Mouse (Mus musculus): ENCODE data around the gene Abcf2. TPM values are rescaled to one million over a fixed set of nuclear protein-coding genes. Genes with fewer than 3 reads are reported as not detected.

Gene Abcf2
- polyA plus RNA-seq, 1 experiment from 2014 or later, result 79.5 TPM

DNA sequence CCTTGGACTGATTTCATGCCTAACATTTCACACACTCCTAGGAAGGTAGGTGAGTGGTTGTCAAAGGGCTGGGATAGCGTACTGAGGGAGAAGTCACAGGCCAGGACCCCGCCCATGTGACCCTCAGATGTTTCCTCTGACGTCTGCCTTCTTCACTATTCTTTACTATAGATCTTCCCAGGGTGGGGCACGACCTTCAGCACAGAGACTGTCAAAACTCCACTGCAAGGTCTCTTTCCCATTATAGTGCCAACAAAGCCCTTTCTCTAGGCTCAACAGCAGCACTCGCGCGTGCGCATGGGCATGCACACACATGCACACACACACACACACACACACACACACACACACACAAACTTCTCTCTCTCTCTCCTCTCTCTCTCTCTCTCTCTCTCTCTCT is 53.5 kb downstream of the Abcf2 start:
- no peak overlapping the region for H3K9ac ChIP-seq (replicated peaks; ENCODE audit: low read depth, low read length)
- H3K27ac ChIP-seq (ENCODE audit: low read length), result no peak overlapping the region
- peaks cover 7% of the 10 kb centered on the region; the same call in 1 of the 2 replicates for H3K4me1 ChIP-seq (ENCODE audit: control insufficient read depth, insufficient read depth, low read length)
- no peaks in the 10 kb centered on the region for H3K9me3 ChIP-seq (ENCODE audit: control insufficient read depth, low read depth, low read length)
- peaks cover 59% of the 10 kb centered on the region for H3K27me3 ChIP-seq (ENCODE audit: control insufficient read depth, insufficient read depth, low read length)
- H3K4me2 ChIP-seq (replicated peaks; ENCODE audit: low read depth, low read length), result no peak overlapping the region
- H3K36me3 ChIP-seq (ENCODE audit: control insufficient read depth, insufficient read depth, low read length), result no peaks in the 10 kb centered on the region
- ATAC-seq (ENCODE audit: insufficient number of reproducible peaks, insufficient read depth, low FRiP score, low read depth), result no peak
- no peak overlapping the region for H3K4me3 ChIP-seq (ENCODE audit: low read depth, low read length)
- WGBS, result 54% methylated on average over 8 of the region's 8 CpGs

DNA sequence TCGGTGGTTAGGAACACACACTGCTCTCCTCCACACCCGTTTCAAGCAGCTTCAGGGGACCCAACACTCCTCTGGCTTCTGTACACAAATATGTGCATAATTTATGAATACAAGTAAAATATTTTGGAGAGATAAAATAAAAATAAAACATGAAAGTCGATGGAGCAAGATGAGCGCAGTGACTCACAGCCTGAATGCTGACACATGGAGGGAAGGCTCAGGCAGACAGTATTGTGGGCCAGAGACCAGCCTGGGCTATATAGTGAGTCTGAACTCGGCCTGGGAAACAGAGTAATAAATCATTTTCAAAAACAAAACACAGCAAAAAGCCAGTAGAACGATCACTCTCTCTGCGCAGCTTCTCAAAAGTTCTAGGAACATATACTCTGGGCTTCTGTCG is 55.9 kb downstream of the Abcf2 start:
- Histone ChIP-seq H3K27ac (ENCODE audit: low read length) (no peak overlapping the region), H3K4me1 (ENCODE audit: control insufficient read depth, insufficient read depth, low read length) (peaks cover 4% of the 10 kb centered on the region; the same call in 1 of the 2 replicates), H3K36me3 (ENCODE audit: control insufficient read depth, insufficient read depth, low read length) (no peaks in the 10 kb centered on the region), H3K27me3 (ENCODE audit: control insufficient read depth, insufficient read depth, low read length) (peaks cover 40% of the 10 kb centered on the region), H3K9ac (replicated peaks; ENCODE audit: low read depth, low read length) (no peak overlapping the region), H3K4me2 (replicated peaks; ENCODE audit: low read depth, low read length) (no peak overlapping the region), H3K4me3 (ENCODE audit: low read depth, low read length) (no peak overlapping the region), H3K9me3 (ENCODE audit: control insufficient read depth, low read depth, low read length) (no peaks in the 10 kb centered on the region)
- 59% methylated on average over 8 of the region's 8 CpGs for WGBS
- no peak for ATAC-seq (ENCODE audit: insufficient number of reproducible peaks, insufficient read depth, low FRiP score, low read depth)

MicroRNAs within 50 kb of the gene (microRNA counts, 519-probe panel; counts per million panel counts)
- microRNA mmu-miR-671-3p (1,581 counts per million, percentile 9 among the panel's probes with 10 or more counts), microRNA mmu-miR-671-5p (not detected)

Small RNA genes within 50 kb of the gene (microRNA-seq; reads per million reads assigned to microRNA genes)
- 458 reads per million, percentile 64 among the genes with 10 or more reads in this experiment for gene Mir671

Other genes with a start within 250 kb of the Abcf2 start
- gene Kcnh2, start 225.9 kb downstream of the Abcf2 start, polyA plus RNA-seq (2014; fragmentation: Nextera tagmentation; extraction: Ambion mirVana), result 8.9 and 9.8 TPM in 2 replicates
- 4.6 and 4.9 TPM in 2 replicates for gene Nos3, start 212.7 kb downstream of the Abcf2 start, polyA plus RNA-seq (2014; fragmentation: Nextera tagmentation; extraction: Ambion mirVana)
- gene Atg9b, start 185.3 kb downstream of the Abcf2 start, polyA plus RNA-seq (2014; fragmentation: Nextera tagmentation; extraction: Ambion mirVana), result 0.57 and 0.68 TPM in 2 replicates
- 46.2 and 52.5 TPM in 2 replicates for gene Abcb8, start 183.8 kb downstream of the Abcf2 start, polyA plus RNA-seq (2014; fragmentation: Nextera tagmentation; extraction: Ambion mirVana)
- 0.26 TPM in 1 of 2 replicates, not detected in the other for gene Asic3, start 164.1 kb downstream of the Abcf2 start, polyA plus RNA-seq (2014; fragmentation: Nextera tagmentation; extraction: Ambion mirVana)
- gene Cdk5, start 153.9 kb downstream of the Abcf2 start, polyA plus RNA-seq (2014; fragmentation: Nextera tagmentation; extraction: Ambion mirVana), result 46.4 and 47.7 TPM in 2 replicates
- 30.6 and 32.2 TPM in 2 replicates for gene Slc4a2, start 153.6 kb downstream of the Abcf2 start, polyA plus RNA-seq (2014; fragmentation: Nextera tagmentation; extraction: Ambion mirVana)
- gene Fastk, start 132.2 kb downstream of the Abcf2 start, polyA plus RNA-seq (2014; fragmentation: Nextera tagmentation; extraction: Ambion mirVana), result 98.5 and 102 TPM in 2 replicates
- gene Tmub1, start 129.6 kb downstream of the Abcf2 start, polyA plus RNA-seq (2014; fragmentation: Nextera tagmentation; extraction: Ambion mirVana), result 25.5 and 27.6 TPM in 2 replicates
- 25.3 and 25.6 TPM in 2 replicates for gene Agap3, start 125.3 kb downstream of the Abcf2 start, polyA plus RNA-seq (2014; fragmentation: Nextera tagmentation; extraction: Ambion mirVana)
- not detected in 2 replicates for gene Gbx1, start 50.3 kb downstream of the Abcf2 start, polyA plus RNA-seq (2014; fragmentation: Nextera tagmentation; extraction: Ambion mirVana)
- 0.22 and 0.34 TPM in 2 replicates for gene Asb10, start 36.5 kb downstream of the Abcf2 start, polyA plus RNA-seq (2014; fragmentation: Nextera tagmentation; extraction: Ambion mirVana)
- gene 4931409K22Rik, start 20.7 kb downstream of the Abcf2 start, polyA plus RNA-seq (2014; fragmentation: Nextera tagmentation; extraction: Ambion mirVana), result 0.10 TPM in 2 replicates
- gene Chpf2, start 9.3 kb upstream of the Abcf2 start, polyA plus RNA-seq (2014; fragmentation: Nextera tagmentation; extraction: Ambion mirVana), result 11.3 and 13.4 TPM in 2 replicates
- gene Smarcd3, start 46.9 kb upstream of the Abcf2 start, polyA plus RNA-seq (2014; fragmentation: Nextera tagmentation; extraction: Ambion mirVana), result 35.6 and 36.2 TPM in 2 replicates
- 33.5 and 36.0 TPM in 2 replicates for gene Nub1, start 108.1 kb upstream of the Abcf2 start, polyA plus RNA-seq (2014; fragmentation: Nextera tagmentation; extraction: Ambion mirVana)
- gene Wdr86, start 153.3 kb upstream of the Abcf2 start, polyA plus RNA-seq (2014; fragmentation: Nextera tagmentation; extraction: Ambion mirVana), result 18.7 and 21.0 TPM in 2 replicates
- gene Crygn, start 180.5 kb upstream of the Abcf2 start, polyA plus RNA-seq (2014; fragmentation: Nextera tagmentation; extraction: Ambion mirVana), result 3.1 TPM in 1 of 2 replicates, not detected in the other

Measured in stomach, embryonic 14.5 days (tissue).